Mouse (Mus musculus) fibroblast of lung, adult 2 months (primary cell): ENCODE measurements around the gene Snrpd3.
"Not testable (repeated sequence)": the region's sequence is repeated elsewhere in the genome, so short reads cannot be mapped to it uniquely, and the experiment has no call there.

ENCODE experiments used
- DNase-seq: peaks from one replicate; pipeline ENCODE4 v3.0.0-alpha.2; 2011; ENCODE audit warnings: low read depth

Snrpd3 gene

DNA sequence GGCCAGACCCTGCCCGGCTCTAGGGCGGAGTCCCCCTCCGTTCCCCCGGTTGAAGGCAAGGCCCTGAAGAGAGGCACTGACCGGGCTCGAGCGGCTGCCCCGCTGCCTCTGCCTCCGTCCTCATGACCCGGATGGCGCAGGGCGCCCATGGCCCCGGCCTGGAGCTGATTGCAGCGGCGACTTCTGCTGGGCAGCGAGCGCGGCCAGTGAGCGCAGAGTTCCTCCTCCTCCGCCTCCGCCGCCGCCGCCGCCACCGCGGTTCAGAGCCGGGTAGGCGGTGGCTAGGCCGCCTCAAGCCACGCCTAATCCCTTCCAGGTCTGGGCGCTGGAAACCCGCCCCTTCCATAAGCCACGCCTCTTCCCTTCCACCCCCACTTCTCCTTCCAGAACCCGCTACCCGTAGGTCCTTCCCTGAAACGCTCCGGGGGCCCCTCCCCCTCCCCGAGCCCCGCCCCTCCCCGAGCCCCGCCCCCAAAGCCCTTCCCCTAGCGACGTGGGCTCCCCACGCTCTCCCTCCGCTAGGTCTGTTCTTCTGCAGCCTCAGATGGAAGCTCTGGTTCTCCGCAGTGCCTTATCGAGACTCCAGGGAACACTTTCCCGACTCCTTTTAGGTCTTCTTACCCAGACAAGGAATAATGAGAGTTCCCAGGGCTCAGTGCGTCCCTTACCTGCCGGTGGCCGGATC, at the start of gene Snrpd3:
Gene Snrpd3, plus strand, starts transcription at position 479 of the 685 bp plus-strand sequence.
- peak; percentile 98 for DNase-seq

DNA sequence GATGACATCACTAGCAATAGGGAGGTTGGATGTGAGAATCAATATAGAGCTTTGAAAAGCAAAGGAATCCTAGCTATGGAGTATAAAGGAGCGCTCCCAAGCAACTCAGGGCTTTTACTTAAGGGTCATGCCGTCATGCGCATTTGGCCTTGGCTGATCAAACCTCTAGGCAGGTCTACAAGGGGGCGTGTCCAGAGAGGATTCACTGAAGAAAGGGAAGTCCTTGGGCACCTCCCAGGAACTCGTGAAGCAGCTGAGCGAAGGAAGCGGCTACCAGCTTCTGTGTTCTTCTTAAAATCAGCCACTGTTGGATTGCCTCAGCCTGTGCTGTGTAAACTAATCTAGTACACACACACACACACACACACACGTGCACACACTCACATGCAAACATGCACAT, 43.9 kb upstream of the Snrpd3 start:
- DNase-seq: no peak

DNA sequence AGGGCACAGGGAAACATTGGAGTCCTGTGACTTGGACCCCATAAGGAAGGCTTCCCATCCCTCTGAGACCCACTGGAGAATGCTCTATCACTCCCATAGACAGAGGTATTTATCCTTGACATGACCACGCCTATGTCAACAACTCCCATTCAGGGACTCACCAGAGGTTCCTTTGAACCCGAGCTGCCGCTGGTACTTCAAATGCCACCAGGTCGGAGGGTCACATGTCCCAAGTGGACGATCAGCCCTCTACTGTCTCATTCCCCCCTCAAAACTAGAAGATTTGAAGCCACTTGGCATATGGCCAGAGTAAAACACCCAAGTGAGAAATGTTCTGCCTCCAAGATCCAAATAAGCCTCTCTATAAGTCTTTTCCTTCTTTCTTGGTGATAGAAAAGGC, 42.8 kb upstream of the Snrpd3 start:
- DNase-seq: no peak

DNA sequence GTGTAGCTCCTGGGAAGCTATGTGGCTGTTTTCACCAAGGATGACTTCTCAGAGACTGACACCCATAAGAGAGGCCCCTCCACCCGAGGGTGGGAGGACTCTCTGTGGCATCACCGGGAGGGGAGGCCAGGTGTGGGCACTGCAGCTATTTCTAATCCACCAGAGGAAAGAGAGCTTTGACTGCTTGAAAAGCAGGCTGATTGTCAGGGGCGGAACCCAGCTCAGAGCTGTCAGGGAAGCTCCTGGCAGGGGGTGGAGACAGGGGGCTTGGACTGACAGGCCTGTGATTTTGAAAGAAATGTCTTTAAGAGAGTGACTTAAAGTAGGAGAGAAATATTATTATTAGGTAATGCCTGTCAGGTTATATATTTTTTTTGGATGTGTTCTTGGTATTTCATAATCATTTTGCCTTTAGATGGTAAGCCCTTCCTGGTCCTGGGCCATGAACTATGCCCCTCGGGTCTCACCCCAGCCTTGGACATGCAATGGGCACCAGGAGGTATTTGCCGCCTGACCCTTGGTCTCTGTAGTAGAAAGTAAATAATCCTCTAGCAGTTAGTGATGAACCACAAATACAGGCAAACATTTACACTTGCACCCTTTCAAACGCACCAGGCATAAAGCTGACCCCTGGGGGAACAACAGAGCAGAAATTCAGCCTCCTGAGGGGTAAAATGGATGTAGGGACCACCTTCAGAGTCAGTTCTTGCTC, 42.1 kb upstream of the Snrpd3 start:
- not testable (repeated sequence) for DNase-seq

DNA sequence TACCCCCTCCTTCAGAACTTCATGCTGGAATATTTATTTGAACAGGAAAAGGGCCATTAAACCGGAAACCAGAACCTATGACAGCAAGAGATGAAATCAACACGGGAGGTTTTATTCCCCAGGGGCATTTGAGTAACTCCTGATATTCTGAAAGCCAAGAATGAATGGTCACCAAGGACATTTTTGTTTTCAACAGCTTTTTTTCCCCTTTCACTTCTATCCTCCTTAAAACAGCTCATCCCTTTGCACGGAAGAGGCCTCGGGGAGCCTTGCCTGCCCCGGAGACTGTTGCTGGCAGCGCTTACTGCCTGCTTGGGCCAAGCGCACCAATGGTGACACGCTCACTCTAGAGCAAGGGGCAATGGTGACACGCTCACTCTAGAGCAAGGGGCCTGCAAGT, 40.3 kb upstream of the Snrpd3 start:
- DNase-seq: no peak

DNA sequence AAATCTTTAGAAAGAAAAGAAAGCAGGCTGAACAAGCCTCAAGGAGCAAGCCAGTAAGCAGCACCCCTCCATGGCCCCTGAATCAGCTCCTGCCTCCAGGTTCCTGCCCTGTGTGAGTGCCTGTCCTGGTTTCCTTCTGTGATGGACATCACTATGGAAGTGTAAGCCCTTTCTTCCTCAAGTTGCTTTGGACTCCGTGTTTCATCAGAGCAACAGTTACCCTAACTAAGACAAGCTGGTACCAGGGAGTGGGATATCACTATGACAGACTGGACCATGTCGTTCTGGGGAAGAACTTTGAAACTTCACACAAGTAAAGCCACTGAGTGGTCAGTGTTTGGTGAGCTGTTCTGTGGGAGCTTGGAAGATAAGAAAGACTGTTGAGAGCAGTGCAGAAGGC, 37.4 kb upstream of the Snrpd3 start:
- DNase-seq: no peak

DNA sequence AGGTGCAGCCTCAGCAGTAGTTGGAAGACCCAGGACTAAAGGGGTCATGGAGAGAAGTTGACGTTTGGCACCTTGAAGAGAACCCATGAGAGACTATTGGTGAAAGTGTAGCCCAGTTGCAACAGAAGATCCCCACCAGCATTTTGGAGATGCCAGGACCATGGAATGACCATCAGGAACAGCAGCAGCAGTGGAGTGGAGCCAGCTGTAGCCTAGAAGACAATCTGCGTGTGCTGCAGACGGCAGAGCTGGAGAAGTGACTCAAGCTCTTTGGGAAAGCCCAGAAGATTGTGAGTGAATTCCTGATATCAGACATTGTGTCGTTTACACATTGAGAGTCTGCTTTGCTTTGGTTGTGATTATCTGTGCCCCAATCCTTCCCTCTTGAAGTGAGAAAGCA, 35.6 kb upstream of the Snrpd3 start:
- no peak for DNase-seq

DNA sequence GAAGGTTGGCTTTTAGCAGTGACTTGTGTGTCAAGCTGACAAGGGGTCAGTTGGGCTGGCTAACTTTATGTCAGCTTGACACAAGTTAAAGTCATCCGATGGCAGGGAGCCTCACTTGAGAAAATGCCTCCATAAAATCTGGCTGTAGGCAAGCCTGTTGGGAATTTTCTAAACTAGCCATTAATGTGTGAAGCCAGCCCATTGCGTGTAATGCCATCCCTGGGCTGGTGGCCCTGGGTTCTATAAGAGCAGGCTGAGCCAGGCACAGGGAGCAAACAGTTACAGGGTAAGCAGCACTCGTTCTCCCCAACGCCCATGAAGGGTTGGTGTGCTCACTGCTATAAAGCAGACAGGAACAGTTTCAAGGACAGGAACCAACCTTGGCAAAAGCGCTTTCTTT, 35.1 kb upstream of the Snrpd3 start:
- no peak for DNase-seq

DNA sequence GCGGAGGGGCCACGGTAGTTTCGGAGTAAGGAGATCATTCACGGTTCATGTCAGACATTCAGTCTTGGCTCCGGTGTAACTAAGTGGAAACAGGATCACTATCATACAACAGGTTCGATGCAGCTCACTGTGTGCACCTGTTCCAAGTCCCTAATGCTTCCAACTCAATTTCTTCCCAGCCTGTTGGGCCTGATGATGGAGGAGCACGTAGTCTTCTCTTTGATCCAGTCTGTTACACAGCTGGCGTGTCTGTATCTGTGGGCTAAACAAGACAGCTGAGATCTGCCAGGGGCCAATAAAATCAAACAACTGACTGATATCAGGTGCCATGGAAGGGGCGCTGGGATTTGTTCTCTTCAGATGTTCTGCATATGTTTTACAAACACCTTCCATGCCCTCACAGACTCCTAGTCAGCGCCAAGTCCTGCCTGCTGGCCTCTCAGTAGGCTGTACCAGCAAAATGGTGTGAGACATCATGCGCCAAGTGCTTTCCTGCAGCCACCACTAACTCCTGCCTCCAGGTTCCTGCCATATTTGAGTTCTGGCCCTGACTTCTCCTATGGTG, 34.4 kb upstream of the Snrpd3 start:
- no peak for DNase-seq

DNA sequence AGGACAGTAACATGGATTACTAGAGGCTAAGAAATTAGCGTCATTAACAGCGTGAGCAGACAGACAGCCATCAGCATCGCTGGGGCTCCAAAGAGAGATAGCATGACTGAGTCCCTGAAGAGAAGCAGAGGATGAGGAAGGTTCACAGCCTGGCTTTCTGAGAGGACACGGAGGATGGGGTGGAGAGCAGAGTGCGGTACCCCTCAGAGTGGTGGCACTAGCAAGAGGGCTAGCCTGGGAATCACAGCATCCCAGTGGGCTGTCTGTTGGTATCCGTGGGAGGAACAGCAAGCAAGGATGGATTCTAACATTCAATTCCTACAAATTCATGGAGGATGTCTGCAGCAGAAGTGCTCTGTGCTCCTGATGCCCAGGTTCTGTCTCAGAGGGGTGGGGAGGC, 33.3 kb upstream of the Snrpd3 start:
- DNase-seq: no peak

DNA sequence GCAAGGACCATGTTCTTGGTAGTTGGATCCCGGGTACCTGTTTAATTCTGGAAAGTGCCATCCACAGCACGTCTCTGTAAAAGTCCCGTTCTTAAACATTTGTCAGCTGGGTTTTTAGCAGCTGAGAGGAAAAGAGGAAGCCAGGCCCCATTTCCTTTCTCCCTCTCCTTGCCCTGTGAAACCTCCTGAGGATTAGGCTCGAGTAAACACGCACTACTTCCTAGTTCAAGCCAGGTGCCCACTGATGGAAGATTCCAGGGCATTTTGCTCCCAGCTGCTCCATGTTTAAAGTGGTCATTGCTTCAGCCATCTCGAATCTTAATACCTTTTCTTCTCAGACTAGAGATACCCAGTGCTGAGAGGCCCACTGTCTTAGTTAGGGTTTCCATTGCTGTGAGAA, 32.6 kb upstream of the Snrpd3 start:
- DNase-seq: no peak

DNA sequence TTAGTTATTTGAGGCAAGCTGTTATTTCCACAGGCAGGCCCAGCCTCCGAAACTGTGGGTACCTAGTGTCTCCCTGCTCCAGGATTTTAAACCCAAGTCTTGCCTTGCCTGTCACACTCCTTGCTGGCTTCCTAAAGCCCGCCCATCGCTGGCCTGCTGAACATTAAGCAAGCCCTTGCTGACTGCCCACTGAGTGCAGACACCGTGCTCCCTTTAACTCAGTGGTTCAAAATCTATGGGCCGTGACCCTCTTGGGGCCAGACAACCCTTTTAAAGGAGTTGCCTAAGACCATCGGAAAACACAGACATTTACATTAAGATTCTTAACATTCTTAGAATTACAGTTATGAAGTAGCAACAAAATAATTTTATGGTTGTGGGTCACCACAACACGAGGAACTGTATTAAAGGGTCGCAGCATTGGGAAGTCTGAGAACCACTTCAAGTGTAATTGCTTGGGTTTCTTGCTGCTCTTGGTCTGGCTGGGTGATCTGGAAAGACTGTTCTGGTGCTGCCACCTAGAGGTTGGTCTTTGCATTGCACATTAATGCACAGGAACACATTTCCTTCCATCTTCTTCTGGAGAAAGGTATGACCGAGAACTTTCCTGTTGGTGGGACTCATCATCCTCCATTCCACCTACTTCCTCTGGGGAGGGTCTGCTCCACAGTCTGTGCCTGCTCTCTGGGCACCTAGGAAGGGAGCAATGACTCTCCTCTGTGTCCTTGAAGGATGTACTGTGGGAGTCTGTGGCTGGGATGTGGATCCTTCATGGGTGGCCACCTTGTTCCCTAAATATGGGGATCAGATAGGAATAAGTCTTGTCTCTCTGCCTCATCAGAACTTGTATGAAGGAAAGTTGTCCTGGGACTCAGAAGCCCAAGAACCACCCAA, 31.0 kb upstream of the Snrpd3 start:
- DNase-seq: peak; percentile 57

DNA sequence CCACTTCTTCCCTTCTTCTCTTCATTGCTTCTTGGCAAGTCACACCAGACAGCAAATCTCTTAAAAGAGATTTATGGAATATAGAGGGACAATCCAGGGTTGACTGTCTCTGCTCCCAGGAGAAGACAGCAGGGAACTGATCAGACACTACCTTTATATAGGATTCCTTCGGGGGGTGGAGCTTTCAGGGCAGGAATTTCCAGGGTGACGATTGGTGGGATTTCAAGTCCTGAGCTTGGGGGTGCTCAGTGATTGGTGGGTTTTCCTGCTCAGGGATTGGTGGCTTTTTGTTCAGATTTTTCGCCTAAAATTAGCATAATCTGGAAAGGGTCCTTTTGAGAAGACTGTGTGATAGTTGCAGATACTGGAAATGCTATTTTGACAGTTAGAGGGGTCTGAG, 30.2 kb upstream of the Snrpd3 start:
- DNase-seq: no peak

DNA sequence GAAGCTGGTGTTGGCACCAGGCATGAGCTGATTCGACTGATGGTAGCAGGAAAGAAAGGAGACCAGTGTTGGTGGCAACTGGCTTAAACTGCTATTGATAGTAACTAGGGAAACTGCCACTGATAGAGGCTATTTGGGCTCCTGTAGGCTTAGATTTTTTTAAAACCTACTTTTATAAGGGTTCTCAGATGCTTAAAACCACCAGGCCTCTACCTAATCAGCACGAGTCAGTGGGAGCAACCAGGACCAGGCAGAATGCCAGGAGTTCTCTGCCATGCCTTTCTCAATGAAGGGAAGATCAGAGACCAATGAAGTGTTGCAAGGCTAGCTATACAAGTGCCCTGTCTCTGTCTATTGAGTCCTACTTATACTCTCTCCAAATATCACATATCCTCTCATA, 27.8 kb upstream of the Snrpd3 start:
- peak; percentile 28 for DNase-seq

DNA sequence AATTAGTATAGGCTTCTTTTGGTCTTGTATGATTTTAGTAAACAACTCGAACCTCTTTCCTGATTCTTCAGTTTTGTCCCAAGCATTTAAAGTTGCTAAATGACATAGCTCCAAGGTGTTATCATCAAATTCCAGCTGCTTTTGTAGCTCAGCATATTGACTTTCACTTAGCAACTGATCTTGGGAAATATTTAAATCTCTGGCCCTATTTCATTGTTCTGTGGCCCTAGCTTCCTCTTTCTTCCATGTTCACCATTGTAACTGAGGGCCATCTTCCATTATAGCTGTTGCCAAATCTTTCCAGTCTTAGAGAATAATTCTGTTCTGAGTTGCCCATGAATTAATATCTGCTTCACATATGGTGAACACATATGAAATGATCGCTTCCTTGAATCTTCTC, 26.6 kb upstream of the Snrpd3 start:
- DNase-seq: no peak

DNA sequence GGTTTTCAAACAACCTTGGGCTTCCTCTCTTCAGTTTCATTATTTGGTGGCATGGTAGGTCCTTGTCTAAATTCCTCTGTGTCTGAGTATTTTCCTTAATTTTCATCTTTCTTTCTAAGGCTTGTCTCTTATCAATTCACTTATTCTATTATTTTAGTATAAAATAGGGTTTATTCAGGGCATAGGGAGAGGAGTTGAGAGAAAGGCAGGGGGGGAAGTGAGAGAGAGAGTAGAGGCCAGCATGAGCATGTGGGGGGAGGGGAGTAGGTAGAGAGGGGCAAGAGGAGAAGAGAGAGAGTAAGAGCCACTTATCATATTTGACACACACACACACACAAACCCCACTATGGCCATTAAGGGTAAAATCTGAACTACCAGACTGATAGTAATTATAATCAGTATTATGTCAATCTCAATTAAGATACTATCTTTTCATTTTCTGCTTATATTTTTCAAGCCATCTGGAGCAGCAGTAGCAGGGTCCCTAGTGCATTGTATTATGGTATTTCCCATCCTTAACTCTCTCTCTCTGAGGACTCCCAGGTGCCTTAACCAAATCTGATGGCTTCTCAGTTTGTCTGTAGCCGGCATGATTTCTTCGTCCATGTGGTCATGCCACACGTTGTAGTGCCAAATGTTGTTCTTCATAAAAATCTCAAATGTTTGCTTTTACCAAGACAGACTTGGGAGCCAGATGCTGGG, 26.0 kb upstream of the Snrpd3 start:
- DNase-seq: no peak

DNA sequence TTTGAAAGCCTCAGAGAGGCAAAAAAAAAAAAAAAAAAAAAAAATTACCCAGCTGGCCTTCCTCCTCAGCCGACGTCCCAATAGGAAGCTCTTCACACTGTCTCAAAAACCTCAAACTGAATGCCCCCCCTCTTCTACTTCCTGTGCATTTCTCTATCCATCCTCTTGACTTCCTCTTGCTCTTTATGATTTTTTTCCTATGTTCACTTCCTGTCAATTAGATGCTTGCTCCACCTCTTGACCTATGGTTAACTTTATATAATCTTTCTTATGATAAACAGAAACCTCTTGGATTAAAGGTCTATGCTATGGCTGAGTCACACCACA, 25.5 kb upstream of the Snrpd3 start:
- no peak for DNase-seq

DNA sequence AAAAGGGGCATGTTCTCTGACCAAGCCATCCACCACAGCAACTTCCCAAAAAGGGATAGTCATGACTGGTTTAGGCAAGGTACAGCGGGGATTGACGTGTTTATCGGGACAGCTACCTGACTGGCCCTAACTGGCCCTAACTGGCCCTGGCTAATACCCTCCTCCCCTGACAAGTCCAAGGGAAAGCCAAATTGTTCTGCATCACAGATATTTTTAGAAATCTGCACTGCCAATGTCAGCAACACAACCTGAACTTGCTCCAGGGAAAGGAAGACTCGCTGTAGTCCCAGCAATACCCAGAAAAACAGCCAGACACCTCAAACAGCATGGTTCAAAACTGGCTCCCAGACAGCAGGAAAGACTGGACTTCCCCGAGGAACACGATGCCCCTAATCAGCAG, 22.0 kb upstream of the Snrpd3 start:
- peak; percentile 87 for DNase-seq

DNA sequence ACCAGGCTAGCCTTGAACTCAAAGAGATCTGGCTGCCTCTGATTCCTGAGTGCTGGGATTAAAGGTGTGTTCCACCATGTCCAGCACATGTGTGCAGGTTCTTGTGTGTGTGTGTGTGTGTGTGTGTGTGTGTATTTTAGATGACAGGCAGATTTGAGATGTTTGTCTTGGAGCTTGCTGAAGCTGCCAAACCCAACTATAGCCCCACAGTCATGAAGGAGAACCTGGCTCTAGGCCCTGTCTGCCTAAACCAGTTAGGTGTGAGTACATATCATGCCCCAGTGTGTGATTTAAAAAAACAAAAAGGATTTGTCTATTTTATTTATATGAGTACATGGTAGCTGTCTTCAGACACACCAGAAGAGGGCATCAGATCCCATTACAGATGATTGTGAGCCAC, 21.4 kb upstream of the Snrpd3 start:
- DNase-seq: peak; percentile 62

DNA sequence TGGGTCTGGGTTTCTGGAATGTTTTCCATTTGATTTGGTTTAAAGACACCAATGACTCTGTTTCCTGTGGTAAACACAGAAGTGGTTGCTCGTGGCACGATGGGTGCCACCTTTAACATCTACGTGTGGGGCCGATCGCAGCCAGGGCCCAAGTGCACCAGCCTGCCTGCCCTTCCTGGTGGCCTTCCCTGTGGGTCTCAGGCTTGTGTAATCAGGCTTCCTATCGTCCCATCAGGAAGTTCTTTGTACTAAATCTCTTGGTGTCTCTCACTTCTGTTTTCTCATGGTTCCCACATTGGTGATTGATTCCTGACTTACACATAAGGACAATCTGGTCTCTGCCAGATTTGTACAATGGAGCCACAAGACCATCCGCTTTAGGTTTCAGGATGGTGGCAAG, 18.1 kb upstream of the Snrpd3 start:
- DNase-seq: not testable (repeated sequence)

DNA sequence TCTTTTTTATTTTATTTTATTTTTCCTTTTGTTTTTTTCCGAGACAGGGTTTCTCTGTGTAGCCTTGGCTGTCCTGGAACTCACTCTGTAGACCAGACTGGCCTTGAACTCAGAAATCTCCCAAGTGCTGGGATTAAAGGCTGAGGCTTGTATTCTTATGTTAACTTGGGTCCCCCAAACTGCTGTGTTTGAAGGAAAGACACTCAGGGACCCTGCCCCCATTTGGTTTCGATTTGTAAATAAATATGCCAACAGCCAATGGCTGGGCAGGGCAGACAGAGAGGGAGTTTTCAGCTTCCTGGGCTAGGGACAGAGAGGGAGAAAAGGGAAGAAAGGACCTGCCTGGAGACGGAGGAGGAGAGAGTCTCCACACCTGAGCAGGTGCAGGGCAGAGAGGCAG, 17.6 kb upstream of the Snrpd3 start:
- DNase-seq: no peak

DNA sequence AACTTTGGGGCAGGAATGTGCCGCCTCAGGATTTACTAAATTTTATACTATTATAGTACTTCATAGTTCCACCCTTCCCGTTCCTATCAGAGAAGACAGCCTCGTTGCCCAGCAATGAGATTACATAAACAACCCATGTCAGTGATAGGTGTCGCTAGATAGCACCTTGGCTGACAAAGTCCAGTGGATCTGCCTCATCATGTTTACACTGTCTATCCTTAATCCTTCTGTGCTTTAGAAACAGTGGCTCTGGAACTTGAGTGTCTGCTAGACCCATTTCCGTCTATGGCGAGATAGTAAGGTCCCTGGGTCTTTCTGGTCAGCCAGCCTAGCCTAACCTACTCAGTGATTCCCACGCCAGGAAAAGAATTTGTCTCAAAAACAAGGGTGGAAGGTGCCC, 17.0 kb upstream of the Snrpd3 start:
- no peak for DNase-seq
